Mouse (Mus musculus): ENCODE data around the gene Ptov1. TPM values are rescaled to one million over a fixed set of nuclear protein-coding genes. Genes with fewer than 3 reads are reported as not detected.

The Ptov1 gene
- 10 to 100 TPM; 59.0 to 65.1 TPM for total RNA-seq (2023)

DNA sequence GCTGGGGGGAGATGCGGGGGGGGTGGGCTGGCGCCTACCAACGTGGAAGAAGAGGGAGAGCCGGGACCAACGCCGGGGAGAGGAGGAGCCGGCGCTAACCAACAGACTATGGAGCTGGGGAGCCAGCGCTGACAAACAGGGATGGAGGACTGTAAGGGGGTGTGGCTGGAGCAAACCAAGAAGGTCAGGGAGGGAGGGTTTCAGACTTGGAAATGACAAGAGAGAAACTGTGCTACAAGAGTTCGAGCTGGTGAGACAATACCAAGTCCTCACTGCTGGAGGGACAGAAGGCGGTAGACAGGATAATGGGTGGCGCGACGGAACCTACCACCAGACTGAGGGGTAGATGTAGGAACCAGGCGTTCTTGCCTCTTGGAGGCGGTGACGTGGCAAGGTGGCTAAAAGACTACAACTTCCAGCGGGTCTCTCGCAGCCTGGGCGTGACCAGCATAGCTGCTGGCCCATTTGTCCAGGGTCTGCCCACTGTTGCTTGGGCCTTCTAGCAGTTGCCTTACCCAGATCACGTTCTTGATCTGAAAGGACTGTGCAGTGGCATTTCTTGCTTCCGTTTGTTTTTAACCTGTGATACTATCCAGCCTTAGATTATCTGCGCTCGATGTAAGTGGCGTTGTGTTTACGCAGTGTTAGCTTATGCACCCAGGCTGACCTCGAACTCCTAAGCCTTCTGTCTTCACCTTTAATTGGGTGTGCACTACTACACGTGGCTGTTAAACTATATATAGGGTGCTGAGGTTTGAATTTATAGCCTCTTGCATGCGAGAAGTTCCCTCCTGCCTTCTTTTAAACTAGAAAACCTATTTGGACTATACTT, at the start of gene Ptov1:
Gene Ptov1, minus strand, starts transcription at position 92 of the 832 bp plus-strand sequence.

GRCm38 (mm10) chr7:44895593-44896434, 26.2 kb upstream of the Ptov1 start, which contains the start of gene Fuz:
Fuz (plus strand) TSS chr7:44896079.

DNA sequence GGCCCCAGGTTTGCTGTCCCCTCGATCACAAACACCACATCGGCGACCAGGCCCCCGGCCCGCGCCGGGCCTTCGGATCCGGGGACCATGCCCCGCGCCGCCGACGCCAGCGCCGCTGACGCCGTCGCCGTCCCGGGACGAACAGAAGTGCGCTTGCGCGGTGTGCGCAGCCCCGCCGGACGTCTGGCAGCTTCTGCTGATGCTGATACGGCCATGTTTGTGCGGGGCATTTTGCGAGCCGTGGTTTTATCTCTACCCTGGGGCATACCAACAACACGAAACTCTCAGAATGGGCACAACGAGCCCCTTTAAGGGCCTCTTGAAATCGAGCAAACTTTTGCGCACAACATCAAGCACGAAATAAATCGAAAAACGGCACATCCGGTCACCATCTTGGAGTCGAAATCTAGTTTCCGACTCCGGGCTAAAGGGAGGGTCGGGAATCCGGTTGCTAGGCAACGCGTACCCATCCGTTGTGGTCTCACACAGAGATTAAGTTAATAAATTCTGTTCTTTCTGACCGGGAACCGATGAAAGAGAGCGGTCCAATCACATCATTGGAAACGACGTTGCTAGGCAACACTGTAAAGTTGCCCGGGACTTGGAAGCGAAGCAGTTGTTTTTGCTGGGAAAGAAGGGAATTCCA, 22.8 kb upstream of the Ptov1 start, which contains the start of gene Med25:
Gene Med25, minus strand, starts transcription at position 437 of the 646 bp plus-strand sequence.

GRCm38 (mm10) chr7:44857042-44857552, 12.5 kb downstream of the Ptov1 start, which contains the start of gene Pnkp:
Pnkp (plus strand) TSS chr7:44857139.

GRCm38 (mm10) chr7:44848561-44849415, 20.8 kb downstream of the Ptov1 start, which contains the start of the genes Akt1s1 and Tbc1d17:
Akt1s1 (plus strand) TSS chr7:44848991.
Tbc1d17 (minus strand) TSS chr7:44849079.

GRCm38 (mm10) chr7:44816470-44817021, 53.0 kb downstream of the Ptov1 start, which contains the start of gene Atf5:
Atf5 (minus strand) TSS chr7:44816658.

DNA sequence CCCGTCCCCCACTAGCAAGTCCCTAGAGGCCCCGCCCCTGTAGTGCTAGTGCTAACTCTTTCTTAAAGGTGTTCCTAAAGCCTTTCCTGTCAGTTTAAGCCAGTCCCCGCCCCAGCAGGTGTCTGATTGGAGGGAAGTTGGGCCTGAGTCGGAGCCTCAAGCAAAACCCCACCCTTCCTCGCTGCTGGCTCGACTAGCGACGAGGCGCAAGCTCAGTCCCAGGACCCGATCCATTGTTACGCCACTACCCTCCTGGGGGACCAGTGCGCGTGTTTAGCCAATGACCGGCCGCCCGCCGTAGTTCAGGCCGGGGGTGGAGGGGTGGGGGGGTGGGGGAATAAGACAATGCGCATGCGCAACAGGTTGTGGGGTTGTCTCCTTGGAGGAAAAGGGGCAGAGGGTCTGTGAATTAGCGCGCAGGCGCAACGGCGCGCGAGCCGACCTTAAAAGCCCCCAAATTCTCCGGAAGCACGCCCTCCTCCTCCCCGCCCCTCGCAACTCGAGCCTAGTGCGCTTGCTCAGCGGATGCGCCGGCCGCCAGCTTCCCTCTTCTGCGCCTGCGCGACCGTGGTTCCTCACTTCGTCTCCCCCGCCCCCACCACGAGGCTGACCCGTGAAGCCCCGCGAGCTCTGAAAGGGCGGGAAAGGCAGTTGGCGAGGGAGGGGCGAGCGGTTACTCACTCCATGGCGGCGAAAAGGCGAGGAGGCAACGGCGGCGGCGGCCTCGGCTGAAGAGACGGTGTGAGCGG, 53.7 kb downstream of the Ptov1 start, which contains the start of the genes Nup62 and Il4i1:
Gene Nup62, plus strand, starts transcription at position 368 of the 749 bp plus-strand sequence.
Gene Il4i1, plus strand, starts transcription at position 667 of the 749 bp plus-strand sequence.

Other genes starting within 250 kb of the Ptov1 start
- gene Myh14, start 198.9 kb downstream of the Ptov1 start, total RNA-seq (2023) = 1 to 10 TPM in 1 of 2 experiments, under 1 TPM in 1; 0.15 to 1.3 TPM
- not detected for gene Izumo2, start 161.0 kb downstream of the Ptov1 start, total RNA-seq (2023)
- gene Vrk3, start 121.4 kb downstream of the Ptov1 start, total RNA-seq (2023) = 10 to 100 TPM; 57.7 to 61.2 TPM
- gene Zfp473, start 118.7 kb downstream of the Ptov1 start, total RNA-seq (2023) = 1 to 10 TPM in 1 of 2 experiments, under 1 TPM in 1; 0.33 to 1.1 TPM
- gene Nup62, start 53.7 kb downstream of the Ptov1 start, total RNA-seq (2023) = 10 to 100 TPM; 26.2 to 31.2 TPM
- 10 to 100 TPM; 12.7 to 14.3 TPM for gene Il4i1, start 53.4 kb downstream of the Ptov1 start, total RNA-seq (2023)
- 1 to 10 TPM; 4.7 to 6.0 TPM for gene Atf5, start 53.1 kb downstream of the Ptov1 start, total RNA-seq (2023)
- 10 to 100 TPM; 28.4 to 31.3 TPM for gene Akt1s1, start 20.8 kb downstream of the Ptov1 start, total RNA-seq (2023)
- gene Tbc1d17, start 20.7 kb downstream of the Ptov1 start, total RNA-seq (2023) = 10 to 100 TPM; 78.0 to 79.4 TPM
- 10 to 100 TPM; 83.9 to 88.5 TPM for gene Pnkp, start 12.6 kb downstream of the Ptov1 start, total RNA-seq (2023)
- gene Med25, start 22.9 kb upstream of the Ptov1 start, total RNA-seq (2023) = 10 to 100 TPM; 51.0 to 54.3 TPM
- 10 to 100 TPM in 1 of 2 experiments, 1 to 10 TPM in 1; 8.5 to 13.7 TPM for gene Fuz, start 26.3 kb upstream of the Ptov1 start, total RNA-seq (2023)
- 10 to 100 TPM; 65.0 to 66.5 TPM for gene Ap2a1, start 59.7 kb upstream of the Ptov1 start, total RNA-seq (2023)
- gene Tsks, start 73.4 kb upstream of the Ptov1 start, total RNA-seq (2023) = not detected
- gene Cpt1c, start 105.1 kb upstream of the Ptov1 start, total RNA-seq (2023) = 1 to 10 TPM in 1 of 2 experiments, under 1 TPM in 1; 0.63 to 2.0 TPM
- 10 to 100 TPM; 73.2 to 92.6 TPM for gene Prmt1, start 116.8 kb upstream of the Ptov1 start, total RNA-seq (2023)
- gene Irf3, start 127.9 kb upstream of the Ptov1 start, total RNA-seq (2023) = 100 to 1,000 TPM in 1 of 2 experiments, 10 to 100 TPM in 1; 99.4 to 105 TPM
- gene Bcl2l12, start 128.9 kb upstream of the Ptov1 start, total RNA-seq (2023) = 10 to 100 TPM; 12.7 to 21.1 TPM
- 10 to 100 TPM; 79.7 to 88.3 TPM for gene Scaf1, start 146.6 kb upstream of the Ptov1 start, total RNA-seq (2023)
- gene Rras, start 148.2 kb upstream of the Ptov1 start, total RNA-seq (2023) = 100 to 1,000 TPM; 157 to 168 TPM
- gene Prr12, start 183.1 kb upstream of the Ptov1 start, total RNA-seq (2023) = 10 to 100 TPM; 36.6 to 38.5 TPM
- gene Nosip, start 192.6 kb upstream of the Ptov1 start, total RNA-seq (2023) = 10 to 100 TPM; 43.8 to 49.1 TPM
- gene Prrg2, start 192.9 kb upstream of the Ptov1 start, total RNA-seq (2023) = 10 to 100 TPM; 14.4 to 16.2 TPM
- gene Rcn3, start 222.4 kb upstream of the Ptov1 start, total RNA-seq (2023) = 1 to 10 TPM; 3.8 to 4.9 TPM
- 100 to 1,000 TPM; 134 to 157 TPM for gene Fcgrt, start 234.1 kb upstream of the Ptov1 start, total RNA-seq (2023)

Measured in monocyte, adult 59 days (primary cell).